ENCODE assay signal across 19 mouse cellular contexts in genomic region chr5:74661734-74662560, GRCm38 (mm10). TPM values are rescaled to one million over a fixed set of nuclear protein-coding genes. Genes with fewer than 3 reads are reported as not detected.
A peak's percentile ranks its signal among the peaks of the same experiment; 100 is the strongest.
DNase-seq lines count a peak whose midpoint lies in the region; ATAC-seq lines count a peak whose summit lies in the region.
"Had no signal": no experiment of that assay in that cellular context is flagged by ENCODE, and none has a peak within 500 bp of the region (broad histone marks: within the 10 kb centered on the region; RNA-seq: fewer than 3 reads in every experiment).

No protein-coding gene starts in this region.

- WGBS in kidney, embryonic 15.5 days, result 41% methylated on average over 4 of the region's 4 CpGs
- 75% methylated on average over 4 of the region's 4 CpGs for WGBS in neural tube, embryonic 11.5 days
- 74% methylated on average over 4 of the region's 4 CpGs for WGBS in neural tube, embryonic 15.5 days
- WGBS in intestine, embryonic 15.5 days, result 48% methylated on average over 4 of the region's 4 CpGs

- no peak overlapping the region for H3K4me2 ChIP-seq in kidney, embryonic 15.5 days
- no peak overlapping the region for H3K4me2 ChIP-seq in neural tube, embryonic 11.5 days (ENCODE audit: low read depth)
- H3K4me2 ChIP-seq in neural tube, embryonic 15.5 days, result no peak overlapping the region
- H3K4me2 ChIP-seq in intestine, embryonic 15.5 days (replicated peaks), result no peak overlapping the region
- H3K4me2 ChIP-seq: embryonic facial prominence, embryonic 12.5 days; heart, embryonic 13.5 days; hindbrain, embryonic 13.5 days; midbrain, embryonic 15.5 days had no signal

- no peak overlapping the region for H3K9ac ChIP-seq in kidney, embryonic 15.5 days
- H3K9ac ChIP-seq in neural tube, embryonic 11.5 days (ENCODE audit: low read length), result no peak overlapping the region
- no peak overlapping the region for H3K9ac ChIP-seq in neural tube, embryonic 15.5 days (replicated peaks)
- no peak overlapping the region for H3K9ac ChIP-seq in intestine, embryonic 15.5 days
- H3K9ac ChIP-seq: embryonic facial prominence, embryonic 12.5 days; heart, embryonic 13.5 days; hindbrain, embryonic 13.5 days; midbrain, embryonic 15.5 days had no signal

- peak; percentile 70 to 73 for DNase-seq in cerebellum, postnatal 10 days
- DNase-seq in cerebellum, adult 11 months, result no peak
- no peak for DNase-seq in kidney, adult 18-20 months
- DNase-seq in neural tube, embryonic 11.5 days (ENCODE audit: low spot score), result no peak
- DNase-seq: liver; right cerebral cortex, postnatal 14 days; thymus, postnatal 36 days had no signal

- H3K4me3 ChIP-seq in kidney, embryonic 15.5 days (replicated peaks), result no peak overlapping the region
- H3K4me3 ChIP-seq in neural tube, embryonic 11.5 days (ENCODE audit: low read depth, low read length), result no peak overlapping the region
- H3K4me3 ChIP-seq in neural tube, embryonic 15.5 days (replicated peaks), result no peak overlapping the region
- no peak overlapping the region for H3K4me3 ChIP-seq in intestine, embryonic 15.5 days (replicated peaks)
- H3K4me3 ChIP-seq: embryonic facial prominence, embryonic 12.5 days; forebrain, embryonic 10.5 days; heart, embryonic 13.5 days; hindbrain, embryonic 13.5 days; megakaryocyte, embryonic 14.5 days; midbrain, embryonic 15.5 days; myocyte had no signal

- no peaks in the 10 kb centered on the region for H3K9me3 ChIP-seq in kidney, embryonic 15.5 days (replicated peaks)
- H3K9me3 ChIP-seq in neural tube, embryonic 11.5 days (ENCODE audit: control insufficient read depth, low read length), result no peaks in the 10 kb centered on the region
- H3K9me3 ChIP-seq in neural tube, embryonic 15.5 days (replicated peaks), result no peaks in the 10 kb centered on the region
- no peaks in the 10 kb centered on the region for H3K9me3 ChIP-seq in intestine, embryonic 15.5 days
- H3K9me3 ChIP-seq: embryonic facial prominence, embryonic 12.5 days; forebrain, embryonic 10.5 days; heart, embryonic 13.5 days; hindbrain, embryonic 13.5 days; midbrain, embryonic 15.5 days had no signal

- peak overlapping the region; percentile 56; the same call in 1 of the 2 replicates for H3K27ac ChIP-seq in kidney, embryonic 15.5 days
- 0 out of 2 replicates have a peak overlapping the region, but pooled peaks have one; percentile 2 for H3K27ac ChIP-seq in neural tube, embryonic 11.5 days (ENCODE audit: low read depth, low read length)
- no peak overlapping the region for H3K27ac ChIP-seq in neural tube, embryonic 15.5 days (replicated peaks)
- H3K27ac ChIP-seq in intestine, embryonic 15.5 days, result no peak overlapping the region
- H3K27ac ChIP-seq: embryonic facial prominence, embryonic 12.5 days; forebrain, embryonic 10.5 days; heart, embryonic 13.5 days; hindbrain, embryonic 13.5 days; midbrain, embryonic 15.5 days had no signal

- no peak for ATAC-seq in kidney, embryonic 15.5 days (replicated peaks; ENCODE audit: low FRiP score)
- no peak for ATAC-seq in neural tube, embryonic 11.5 days (ENCODE audit: insufficient read depth, low FRiP score, low TSS enrichment)
- ATAC-seq in neural tube, embryonic 15.5 days (ENCODE audit: low FRiP score), result no peak
- no peak for ATAC-seq in intestine, embryonic 15.5 days
- ATAC-seq: inflammation-experienced regulatory T-cells, adult 6 months; midbrain, embryonic 15.5 days had no signal

- H3K36me3 ChIP-seq in kidney, embryonic 15.5 days, result no peaks in the 10 kb centered on the region
- no peaks in the 10 kb centered on the region for H3K36me3 ChIP-seq in neural tube, embryonic 11.5 days (ENCODE audit: control insufficient read depth, insufficient read depth, low read length)
- H3K36me3 ChIP-seq in neural tube, embryonic 15.5 days, result no peaks in the 10 kb centered on the region
- H3K36me3 ChIP-seq in intestine, embryonic 15.5 days, result no peaks in the 10 kb centered on the region
- H3K36me3 ChIP-seq: embryonic facial prominence, embryonic 12.5 days; forebrain, embryonic 10.5 days; heart, embryonic 13.5 days; hindbrain, embryonic 13.5 days; midbrain, embryonic 15.5 days had no signal

- 0 out of 2 replicates have a peak, but pooled peaks cover 6% of the 10 kb centered on the region for H3K4me1 ChIP-seq in kidney, embryonic 15.5 days
- H3K4me1 ChIP-seq in neural tube, embryonic 11.5 days (ENCODE audit: control insufficient read depth, insufficient read depth, low read length), result no peaks in the 10 kb centered on the region
- H3K4me1 ChIP-seq in neural tube, embryonic 15.5 days, result no peaks in the 10 kb centered on the region
- no peaks in the 10 kb centered on the region for H3K4me1 ChIP-seq in intestine, embryonic 15.5 days (replicated peaks)
- H3K4me1 ChIP-seq: forebrain, embryonic 10.5 days; heart, embryonic 13.5 days; hindbrain, embryonic 13.5 days; megakaryocyte, embryonic 14.5 days; midbrain, embryonic 15.5 days had no signal

- H3K27me3 ChIP-seq in kidney, embryonic 15.5 days, result no peaks in the 10 kb centered on the region
- no peaks in the 10 kb centered on the region for H3K27me3 ChIP-seq in neural tube, embryonic 11.5 days (ENCODE audit: control insufficient read depth, insufficient read depth, low read length)
- H3K27me3 ChIP-seq in neural tube, embryonic 15.5 days (replicated peaks), result no peaks in the 10 kb centered on the region
- H3K27me3 ChIP-seq in intestine, embryonic 15.5 days (replicated peaks), result no peaks in the 10 kb centered on the region
- H3K27me3 ChIP-seq: CH12.LX; embryonic facial prominence, embryonic 12.5 days; heart, embryonic 13.5 days; hindbrain, embryonic 13.5 days; midbrain, embryonic 15.5 days had no signal

RNA-seq across cellular contexts. Expression of gene Lnx1, which starts 40.8 kb away (rescaled TPM):
- 1.7 and 2.0 TPM in 2 replicates for polyA plus RNA-seq in kidney, embryonic 15.5 days (2015; fragmentation: Nextera tagmentation; extraction: Ambion mirVana)
- 0.13 and 0.27 TPM in 2 replicates for polyA plus RNA-seq in neural tube, embryonic 11.5 days (2014; fragmentation: Nextera tagmentation; extraction: Ambion mirVana)
- polyA plus RNA-seq in neural tube, embryonic 15.5 days (2015; fragmentation: Nextera tagmentation; extraction: Ambion mirVana), result 11.9 and 13.8 TPM in 2 replicates
- 5.9 and 6.0 TPM in 2 replicates for polyA plus RNA-seq in intestine, embryonic 15.5 days (2015; fragmentation: Nextera tagmentation; extraction: Ambion mirVana)

Comparison
In these comparisons a context has a peak if more than half of its experiments do, and no peak if none do; other contexts are left out.
1. DNase-seq: peak in cerebellum, postnatal 10 days (2 of 2); none in cerebellum, adult 11 months (single experiment), kidney, adult 18-20 months (single experiment) and neural tube, embryonic 11.5 days (single experiment).
2. H3K27ac ChIP-seq: peak in kidney, embryonic 15.5 days (single experiment) and neural tube, embryonic 11.5 days (single experiment); none in neural tube, embryonic 15.5 days (single experiment) and intestine, embryonic 15.5 days (single experiment).